Mouse (Mus musculus) liver, postnatal 0 days (tissue): ENCODE measurements around the gene Gabre.

Source experiments
- CTCF ChIP-seq: sonication (generic); IDR thresholded peaks from 2 replicates; pipeline ENCODE4 v1.5.1; 2016; ENCODE audit warnings: antibody characterized with exemption, low read depth
- EP300 ChIP-seq: IDR thresholded peaks from 2 replicates; pipeline ENCODE4 v1.6.1; 2016; ENCODE audit warnings: antibody characterized with exemption, low read depth, mild to moderate bottlenecking

- TF ChIP-seq EP300 (no peak), CTCF (no peak)
Measured at GRCm38 (mm10) chrX:72273966-72274658, 491 bp downstream of the Gabre start.
